Mouse (Mus musculus): ENCODE data around the gene Ankrd54.

DNA sequence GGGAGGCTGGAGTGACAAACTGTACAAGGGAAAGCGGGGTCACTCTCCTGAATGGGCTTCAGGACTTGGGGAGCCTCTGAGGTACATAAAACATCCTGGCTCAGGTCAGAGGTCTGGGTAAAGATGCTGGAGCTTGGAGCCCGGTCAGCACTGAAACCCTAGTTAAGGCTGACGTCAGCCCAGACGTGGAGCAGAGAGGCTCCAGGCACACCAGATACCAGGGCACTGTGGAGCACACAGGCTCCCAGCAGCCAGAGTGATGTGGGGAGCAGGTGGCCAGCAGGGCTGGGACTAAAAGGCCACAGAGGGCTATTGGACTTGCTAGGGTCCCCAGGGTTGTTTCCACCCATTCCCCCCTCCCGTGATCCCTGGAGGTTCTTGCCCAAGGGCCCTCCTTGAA is 53.0 kb downstream of the Ankrd54 start:
- no peak for TF ChIP-seq CTCF (IDR thresholded peaks at IDR 0.05; ENCODE audit: insufficient read depth, low read length)
- TF ChIP-seq POLR2A (IDR thresholded peaks at IDR 0.05; ENCODE audit: borderline replicate concordance, extremely low read depth, low read depth, low read length) = no peak
